Mouse (Mus musculus) forebrain, embryonic 12.5 days (tissue): ENCODE data around the gene Hoxd9. TPM values are rescaled to one million over a fixed set of nuclear protein-coding genes. Genes with fewer than 3 reads are reported as not detected.

Experiments used
- ATAC-seq: fragments of 200-750 bp; cut with Nextera tagmentation; 2 replicates; pipeline ENCODE4 v1.8.0; 2017; ENCODE audit warnings: moderate TSS enrichment; ENCODE audit not compliant: low FRiP score
- H3K27ac ChIP-seq: fragments of 300-500 bp; sonication (generic); 2 replicates; pipeline ENCODE4 v1.5.1; 2016; ENCODE audit warnings: mild to moderate bottlenecking
- H3K27me3 ChIP-seq: fragments of 300-500 bp; sonication (generic); 2 replicates; pipeline ENCODE4 v1.6.1; 2016; ENCODE audit warnings: mild to moderate bottlenecking
- H3K36me3 ChIP-seq: fragments of 300-500 bp; sonication (generic); replicated peaks from 2 replicates; pipeline ENCODE4 v1.6.1; 2016; ENCODE audit warnings: mild to moderate bottlenecking
- H3K4me1 ChIP-seq: fragments of 300-500 bp; sonication (generic); 2 replicates; pipeline ENCODE4 v1.6.1; 2016
- H3K4me2 ChIP-seq: fragments of 300-500 bp; sonication (generic); 2 replicates; pipeline ENCODE4 v1.6.1; 2016; ENCODE audit warnings: mild to moderate bottlenecking, moderate library complexity
- H3K4me3 ChIP-seq: fragments of 300-500 bp; sonication (generic); replicated peaks from 2 replicates; pipeline ENCODE4 v1.5.1; 2016; ENCODE audit warnings: mild to moderate bottlenecking
- H3K9ac ChIP-seq: fragments of 300-500 bp; sonication (generic); 2 replicates; pipeline ENCODE4 v1.6.1; 2016; ENCODE audit warnings: mild to moderate bottlenecking
- H3K9me3 ChIP-seq: fragments of 300-500 bp; sonication (generic); 2 replicates; pipeline ENCODE4 v1.6.1; 2016
- WGBS: fragments of 180-500 bp; shearing (Covaris S2); methylation state at CpG from one replicate; pipeline ENCODE4 v1.1.7; 2016; 5-methylcytosine and 5-hydroxymethylcytosine counted together
- microRNA counts: library from miRNA; unstranded; fragments of <30 nt; microRNA quantifications from one replicate; lab custom pipeline; 2017
- microRNA-seq: library from miRNA; unstranded; fragments of <30 nt; microRNA quantifications from one replicate; pipeline ENCODE4, GENCODE M21; 2017
- polyA plus RNA-seq: library from polyadenylated mRNA; unstranded; fragments of >200 nt; fragmentation: Nextera tagmentation; extraction: Ambion mirVana; gene quantifications from 2 replicates; pipeline ENCODE4 v1.2.1, GENCODE M21; 2016

Hoxd9 gene
- polyA plus RNA-seq, 1 experiment from 2014 or later, result not detected

GRCm38 (mm10) chr2:74749337-74750121, 52.0 kb downstream of the Hoxd9 start:
- WGBS, result under 1% methylated on average over 47 of the region's 47 CpGs
- Histone ChIP-seq H3K9ac (no peak overlapping the region), H3K4me3 (peak overlapping the region; percentile 28), H3K36me3 (no peaks in the 10 kb centered on the region), H3K27ac (no peak overlapping the region), H3K27me3 (peaks cover 98% of the 10 kb centered on the region), H3K9me3 (no peaks in the 10 kb centered on the region), H3K4me2 (peak overlapping the region; percentile 44), H3K4me1 (peaks cover 23% of the 10 kb centered on the region)
- peak; percentile 80 for ATAC-seq

MicroRNA genes within 50 kb of the gene (microRNA counts, 519-probe panel; counts per million panel counts)
- not detected for microRNA mmu-miR-10b (lab: Ali Mortazavi, UCI)

Small RNA genes within 50 kb of the gene (microRNA-seq; reads per million reads assigned to microRNA genes)
- gene Gm44463, result not detected
- gene Mir10b, result 73.3 reads per million, percentile 47 among the genes with 10 or more reads in this experiment

Other genes starting within 250 kb of the Hoxd9 start
- gene Lnpk, start 118.3 kb upstream of the Hoxd9 start, polyA plus RNA-seq, result 55.0 and 57.4 TPM in 2 replicates
- not detected in 2 replicates for gene Evx2, start 38.2 kb upstream of the Hoxd9 start, polyA plus RNA-seq
- gene Hoxd13, start 29.4 kb upstream of the Hoxd9 start, polyA plus RNA-seq, result not detected in 2 replicates
- gene Hoxd12, start 22.7 kb upstream of the Hoxd9 start, polyA plus RNA-seq, result not detected in 2 replicates
- gene Hoxd11, start 18.2 kb upstream of the Hoxd9 start, polyA plus RNA-seq, result not detected in 2 replicates
- gene Hoxd10, start 5.8 kb upstream of the Hoxd9 start, polyA plus RNA-seq, result not detected in 2 replicates
- 0.08 TPM in 1 of 2 replicates, not detected in the other for gene Hoxd8, start 6.9 kb downstream of the Hoxd9 start, polyA plus RNA-seq
- gene Hoxd3, start 14.2 kb downstream of the Hoxd9 start, polyA plus RNA-seq, result not detected in 2 replicates
- gene Hoxd4, start 14.2 kb downstream of the Hoxd9 start, polyA plus RNA-seq, result not detected in 2 replicates
- gene Gm28230, start 29.0 kb downstream of the Hoxd9 start, polyA plus RNA-seq, result not detected in 2 replicates
- 0.31 and 0.52 TPM in 2 replicates for gene Hoxd1, start 65.3 kb downstream of the Hoxd9 start, polyA plus RNA-seq
- gene Mtx2, start 128.1 kb downstream of the Hoxd9 start, polyA plus RNA-seq, result 120 TPM in 2 replicates